Mouse (Mus musculus): ENCODE data around the gene Gm47995.
"Not testable (repeated sequence)": the region's sequence is repeated elsewhere in the genome, so short reads cannot be mapped to it uniquely, and the experiment has no call there.

DNA sequence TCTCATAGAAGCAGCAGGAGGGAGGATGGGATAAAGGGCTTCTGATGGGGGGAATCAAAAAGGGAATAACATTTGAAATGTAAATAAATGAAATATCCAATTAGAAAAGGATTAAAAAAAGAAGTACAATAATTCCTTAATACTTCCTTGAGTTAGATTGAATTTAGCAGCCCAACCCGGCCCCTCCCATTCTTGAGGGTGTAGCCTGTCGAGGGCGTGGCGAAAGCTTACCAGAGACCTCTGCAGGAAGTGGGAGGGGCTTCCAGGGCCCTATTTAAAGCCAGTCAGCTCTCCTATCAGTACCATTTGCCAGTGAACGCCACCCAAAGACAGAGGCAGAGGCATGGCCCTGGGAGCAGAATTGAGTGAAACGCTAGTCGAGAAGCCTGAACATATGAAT is 6.2 kb upstream of the Gm47995 start, which contains the start of gene Gm8947:
- not testable (repeated sequence) for TF ChIP-seq EP300 (optimal IDR thresholded peaks at IDR 0.05); CTCF (IDR thresholded peaks at IDR 0.05; ENCODE audit: low read depth)
